Mouse (Mus musculus) hindbrain, embryonic 15.5 days (tissue): ENCODE results near the gene Spin1. TPM values are rescaled to one million over a fixed set of nuclear protein-coding genes. Genes with fewer than 3 reads are reported as not detected.
"Not testable (repeated sequence)": the region's sequence is repeated elsewhere in the genome, so short reads cannot be mapped to it uniquely, and the experiment has no call there.

Experiments
- ATAC-seq: fragments of 200-750 bp; cut with Nextera tagmentation; 2 replicates; pipeline ENCODE4 v1.8.0; 2017; ENCODE audit warnings: low read depth, moderate number of reproducible peaks, moderate TSS enrichment; ENCODE audit not compliant: low FRiP score
- H3K27ac ChIP-seq: fragments of 300-500 bp; sonication (generic); replicated peaks from 2 replicates; pipeline ENCODE4 v1.5.1; 2015; ENCODE audit warnings: mild to moderate bottlenecking, inconsistent platforms
- H3K27me3 ChIP-seq: fragments of 300-500 bp; sonication (generic); 2 replicates; pipeline ENCODE4 v1.6.1; 2015; ENCODE audit warnings: control low read depth, inconsistent platforms
- H3K36me3 ChIP-seq: fragments of 300-500 bp; sonication (generic); 2 replicates; pipeline ENCODE4 v1.6.1; 2015; ENCODE audit warnings: control low read depth, inconsistent platforms
- H3K4me1 ChIP-seq: fragments of 300-500 bp; sonication (generic); replicated peaks from 2 replicates; pipeline ENCODE4 v1.6.1; 2015; ENCODE audit warnings: control low read depth, inconsistent platforms
- H3K4me2 ChIP-seq: fragments of 300-500 bp; sonication (generic); 2 replicates; pipeline ENCODE4 v1.6.1; 2015; ENCODE audit warnings: moderate library complexity, mild to moderate bottlenecking, inconsistent platforms
- H3K4me3 ChIP-seq: fragments of 300-500 bp; sonication (generic); 2 replicates; pipeline ENCODE4 v1.5.1; 2015; ENCODE audit warnings: mild to moderate bottlenecking, inconsistent platforms
- H3K9ac ChIP-seq: fragments of 300-500 bp; sonication (generic); 2 replicates; pipeline ENCODE4 v1.6.1; 2015; ENCODE audit warnings: inconsistent platforms
- H3K9me3 ChIP-seq: fragments of 300-500 bp; sonication (generic); 2 replicates; pipeline ENCODE4 v1.6.1; 2016; ENCODE audit warnings: control low read depth, inconsistent platforms
- WGBS: fragments of 180-500 bp; shearing (Covaris S2); methylation state at CpG from one replicate; pipeline ENCODE4 v1.1.7; 2015; 5-methylcytosine and 5-hydroxymethylcytosine counted together
- polyA plus RNA-seq: library from polyadenylated mRNA; unstranded; fragments of >200 nt; fragmentation: Nextera tagmentation; extraction: Ambion mirVana; gene quantifications from 2 replicates; pipeline ENCODE4 v1.2.1, GENCODE M21; 2015

Spin1 gene
- polyA plus RNA-seq, 1 experiment from 2014 or later: 150 TPM

- WGBS: 79% methylated on average over 1 of the region's 1 CpGs
- H3K36me3 ChIP-seq, H3K27ac ChIP-seq, ATAC-seq, H3K9ac ChIP-seq, H3K4me2 ChIP-seq, H3K9me3 ChIP-seq, H3K4me3 ChIP-seq, H3K27me3 ChIP-seq, H3K4me1 ChIP-seq: not testable (repeated sequence)
Measured at GRCm38 (mm10) chr13:51078586-51078985, 22.1 kb upstream of the Spin1 start.

DNA sequence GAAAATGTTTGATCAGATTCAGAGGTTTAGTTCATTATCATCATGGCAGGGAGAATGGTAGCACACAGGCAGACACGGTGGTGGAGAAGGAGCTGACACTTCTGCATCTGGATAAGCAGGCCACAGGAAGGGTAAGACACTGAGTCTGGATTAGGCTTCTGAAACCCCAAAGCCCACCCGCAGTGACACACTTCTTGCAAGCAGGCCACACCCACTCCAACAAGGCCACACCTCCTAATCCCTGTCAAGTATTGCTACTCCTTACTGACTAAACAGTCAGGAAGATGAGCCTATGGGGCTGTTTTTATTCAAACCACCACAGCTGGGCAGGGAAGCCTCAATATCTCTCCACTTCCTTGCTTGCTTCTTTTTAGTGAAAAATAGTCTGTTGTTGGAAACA, 19.9 kb upstream of the Spin1 start:
- 86% methylated on average over 2 of the region's 2 CpGs for WGBS
- Histone ChIP-seq H3K36me3 (no peaks in the 10 kb centered on the region), H3K9me3 (no peaks in the 10 kb centered on the region), H3K9ac (no peak overlapping the region), H3K4me2 (no peak overlapping the region), H3K4me3 (no peak overlapping the region), H3K27ac (no peak overlapping the region), H3K4me1 (no peaks in the 10 kb centered on the region), H3K27me3 (no peaks in the 10 kb centered on the region)
- ATAC-seq: no peak

GRCm38 (mm10) chr13:51084241-51084640, 16.4 kb upstream of the Spin1 start:
- Histone ChIP-seq H3K27me3 (no peaks in the 10 kb centered on the region), H3K36me3 (no peaks in the 10 kb centered on the region), H3K9ac (no peak overlapping the region), H3K27ac (no peak overlapping the region), H3K9me3 (no peaks in the 10 kb centered on the region), H3K4me3 (no peak overlapping the region), H3K4me1 (no peaks in the 10 kb centered on the region), H3K4me2 (no peak overlapping the region)
- no peak for ATAC-seq

GRCm38 (mm10) chr13:51085941-51086340, 14.7 kb upstream of the Spin1 start:
- Histone ChIP-seq H3K9ac (no peak overlapping the region), H3K9me3 (no peaks in the 10 kb centered on the region), H3K4me2 (no peak overlapping the region), H3K36me3 (no peaks in the 10 kb centered on the region), H3K27ac (no peak overlapping the region), H3K4me1 (no peaks in the 10 kb centered on the region), H3K4me3 (no peak overlapping the region), H3K27me3 (no peaks in the 10 kb centered on the region)
- 96% methylated on average over 11 of the region's 11 CpGs for WGBS
- ATAC-seq: no peak

- no peaks in the 10 kb centered on the region for H3K9me3 ChIP-seq
- no peak overlapping the region for H3K4me3 ChIP-seq
- H3K4me1 ChIP-seq: no peaks in the 10 kb centered on the region
- H3K4me2 ChIP-seq: no peak overlapping the region
- H3K27ac ChIP-seq: no peak overlapping the region
- ATAC-seq: no peak
- WGBS: 90% methylated on average over 4 of the region's 4 CpGs
- no peaks in the 10 kb centered on the region for H3K27me3 ChIP-seq
- no peaks in the 10 kb centered on the region for H3K36me3 ChIP-seq
- no peak overlapping the region for H3K9ac ChIP-seq
Measured at GRCm38 (mm10) chr13:51087253-51087652, 13.4 kb upstream of the Spin1 start.

DNA sequence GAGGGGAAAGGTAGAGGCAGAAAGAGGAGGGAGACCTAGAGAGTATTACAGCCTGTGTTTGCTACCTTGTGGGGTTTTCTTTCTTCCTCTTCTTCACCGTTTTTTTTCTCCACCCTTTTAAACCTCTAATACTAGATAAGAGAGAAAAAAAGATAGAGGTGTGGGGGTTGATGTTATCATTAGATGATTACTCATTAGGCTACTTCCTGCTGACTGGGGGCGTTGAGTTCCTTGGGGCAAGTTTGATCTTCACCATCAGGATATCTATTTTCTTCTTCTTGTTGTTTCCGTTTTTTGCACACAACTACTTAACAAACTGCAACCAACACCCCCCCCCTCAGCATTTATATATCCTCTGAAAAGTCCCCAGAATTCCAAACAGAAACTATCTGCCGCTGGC, 12.5 kb upstream of the Spin1 start:
- H3K27ac ChIP-seq: no peak overlapping the region
- no peak overlapping the region for H3K4me2 ChIP-seq
- H3K27me3 ChIP-seq: no peaks in the 10 kb centered on the region
- no peak for ATAC-seq
- no peak overlapping the region for H3K9ac ChIP-seq
- 85% methylated on average over 4 of the region's 4 CpGs for WGBS
- no peaks in the 10 kb centered on the region for H3K36me3 ChIP-seq
- no peaks in the 10 kb centered on the region for H3K9me3 ChIP-seq
- no peak overlapping the region for H3K4me3 ChIP-seq
- no peaks in the 10 kb centered on the region for H3K4me1 ChIP-seq

DNA sequence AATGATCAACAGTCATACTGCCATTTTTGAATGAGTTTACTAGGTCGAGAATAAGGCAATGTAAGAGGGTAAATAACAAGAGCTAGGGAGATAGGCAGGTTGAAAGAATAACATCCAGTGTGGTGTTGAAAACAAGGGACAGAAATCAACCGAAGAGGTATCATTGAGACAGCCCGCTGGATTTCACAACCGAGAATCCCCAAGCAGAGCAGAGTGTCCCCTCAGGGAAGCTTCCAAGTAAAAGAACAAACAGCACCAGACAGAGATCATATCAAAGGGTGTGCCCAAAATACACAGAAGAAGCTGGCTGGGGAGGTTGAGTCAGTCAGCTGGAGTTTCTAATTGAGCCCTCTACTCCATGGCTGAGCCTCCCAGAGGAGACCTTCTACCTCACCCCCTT, 11.6 kb upstream of the Spin1 start:
- WGBS: 88% methylated on average over 4 of the region's 4 CpGs
- no peak overlapping the region for H3K27ac ChIP-seq
- no peaks in the 10 kb centered on the region for H3K4me1 ChIP-seq
- no peaks in the 10 kb centered on the region for H3K27me3 ChIP-seq
- H3K4me3 ChIP-seq: no peak overlapping the region
- no peak overlapping the region for H3K4me2 ChIP-seq
- H3K9me3 ChIP-seq: no peaks in the 10 kb centered on the region
- no peak for ATAC-seq
- H3K36me3 ChIP-seq: no peaks in the 10 kb centered on the region
- H3K9ac ChIP-seq: no peak overlapping the region

- Histone ChIP-seq H3K4me1 (no peaks in the 10 kb centered on the region), H3K9ac (no peak overlapping the region), H3K4me2 (no peak overlapping the region), H3K36me3 (no peaks in the 10 kb centered on the region), H3K9me3 (no peaks in the 10 kb centered on the region), H3K27ac (no peak overlapping the region), H3K4me3 (no peak overlapping the region), H3K27me3 (no peaks in the 10 kb centered on the region)
- ATAC-seq: no peak
- 85% methylated on average over 5 of the region's 5 CpGs for WGBS
Measured at GRCm38 (mm10) chr13:51090105-51090661, 10.5 kb upstream of the Spin1 start.

- H3K4me3 ChIP-seq: no peak overlapping the region
- 94% methylated on average over 5 of the region's 5 CpGs for WGBS
- ATAC-seq: no peak
- no peaks in the 10 kb centered on the region for H3K36me3 ChIP-seq
- H3K4me2 ChIP-seq: no peak overlapping the region
- no peaks in the 10 kb centered on the region for H3K9me3 ChIP-seq
- H3K4me1 ChIP-seq: peaks cover 4% of the 10 kb centered on the region
- H3K9ac ChIP-seq: no peak overlapping the region
- H3K27ac ChIP-seq: no peak overlapping the region
- H3K27me3 ChIP-seq: no peaks in the 10 kb centered on the region
Measured at GRCm38 (mm10) chr13:51093430-51093829, 7.2 kb upstream of the Spin1 start.

DNA sequence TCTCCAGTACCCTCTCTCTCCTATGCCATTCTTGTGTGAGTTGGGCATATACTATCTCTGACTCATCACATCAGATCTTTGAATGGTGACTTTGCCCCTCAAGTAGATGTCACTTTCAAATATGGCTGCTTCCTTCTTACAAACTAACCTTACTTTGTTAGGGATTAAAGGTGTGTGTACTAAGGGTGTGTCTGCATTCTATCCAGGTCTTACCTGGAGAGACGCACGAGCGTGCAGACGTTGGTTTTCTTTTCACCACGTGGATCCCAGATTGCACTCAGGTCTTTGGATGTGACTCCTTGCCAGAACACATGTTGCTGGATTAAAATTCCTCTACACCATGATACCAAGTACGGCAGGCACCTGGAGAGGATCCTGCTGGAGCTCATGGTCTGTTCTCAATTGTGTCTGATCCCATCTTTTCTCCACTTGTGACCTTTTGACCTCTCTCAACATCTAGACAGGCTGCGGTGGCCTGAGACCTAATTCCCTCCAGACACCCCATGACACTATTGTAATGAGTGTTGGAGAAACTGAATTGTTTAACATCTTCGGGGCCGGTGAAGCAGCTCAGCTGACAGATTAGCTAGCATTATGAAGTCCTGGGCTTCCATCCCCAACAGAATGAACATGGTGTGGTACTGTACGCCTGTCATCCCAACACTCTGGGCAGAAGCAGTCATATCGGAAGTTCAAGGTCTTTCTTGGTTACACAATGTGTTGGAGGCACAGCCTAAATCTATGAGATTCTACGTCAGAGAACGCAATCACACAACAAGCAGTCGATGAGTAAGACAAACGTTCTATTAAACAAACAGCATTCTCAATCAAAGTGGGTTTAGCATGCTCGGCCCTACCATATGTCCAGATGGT, 6.1 kb upstream of the Spin1 start:
- 82% methylated on average over 16 of the region's 16 CpGs for WGBS
- Histone ChIP-seq H3K4me2 (no peak overlapping the region), H3K36me3 (no peaks in the 10 kb centered on the region), H3K9me3 (no peaks in the 10 kb centered on the region), H3K4me1 (peaks cover 16% of the 10 kb centered on the region), H3K27me3 (no peaks in the 10 kb centered on the region), H3K4me3 (no peak overlapping the region), H3K27ac (no peak overlapping the region), H3K9ac (no peak overlapping the region)
- ATAC-seq: no peak

GRCm38 (mm10) chr13:51095196-51095715, 5.4 kb upstream of the Spin1 start:
- H3K36me3 ChIP-seq: no peaks in the 10 kb centered on the region
- H3K27me3 ChIP-seq: no peaks in the 10 kb centered on the region
- H3K4me3 ChIP-seq: no peak overlapping the region
- no peaks in the 10 kb centered on the region for H3K9me3 ChIP-seq
- H3K9ac ChIP-seq: no peak overlapping the region
- no peak for ATAC-seq
- H3K27ac ChIP-seq: no peak overlapping the region
- 94% methylated on average over 7 of the region's 7 CpGs for WGBS
- peaks cover 16% of the 10 kb centered on the region for H3K4me1 ChIP-seq
- no peak overlapping the region for H3K4me2 ChIP-seq

DNA sequence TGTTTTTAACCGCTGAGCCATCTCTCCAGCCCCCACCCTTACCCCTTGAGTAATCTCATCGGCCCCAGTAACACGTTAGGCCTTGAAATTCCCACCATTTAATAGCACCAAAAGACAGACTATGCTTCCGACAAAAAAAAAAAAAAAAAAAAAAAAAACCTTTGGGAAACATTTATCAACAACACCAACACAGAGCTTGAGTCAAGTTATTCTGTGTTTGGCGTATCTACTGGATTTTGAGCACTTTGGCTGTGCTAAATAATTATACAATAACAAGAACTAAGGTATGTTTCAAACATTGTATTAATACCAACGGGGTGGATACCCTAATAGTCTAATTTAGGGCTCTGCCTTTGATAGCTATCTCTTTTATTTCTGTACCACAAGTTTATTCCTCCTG, 4.0 kb upstream of the Spin1 start:
- Histone ChIP-seq H3K27ac (no peak overlapping the region), H3K4me1 (peaks cover 16% of the 10 kb centered on the region), H3K4me3 (no peak overlapping the region), H3K9me3 (no peaks in the 10 kb centered on the region), H3K4me2 (no peak overlapping the region), H3K27me3 (no peaks in the 10 kb centered on the region), H3K36me3 (no peaks in the 10 kb centered on the region), H3K9ac (no peak overlapping the region)
- 93% methylated on average over 6 of the region's 6 CpGs for WGBS
- no peak for ATAC-seq
